Mouse (Mus musculus) neutrophil, adult 83 days (primary cell): ENCODE measurements around the gene Pum2. TPM values are rescaled to one million over a fixed set of nuclear protein-coding genes. Genes with fewer than 3 reads are reported as not detected.

Source experiments
- total RNA-seq, 2 experiments: library from RNA; stranded (reverse); gene quantifications; one replicate each; pipeline ENCODE4 v1.2.4; 2023

Pum2 gene
- 100 to 1,000 TPM; 170 to 171 TPM for total RNA-seq

DNA sequence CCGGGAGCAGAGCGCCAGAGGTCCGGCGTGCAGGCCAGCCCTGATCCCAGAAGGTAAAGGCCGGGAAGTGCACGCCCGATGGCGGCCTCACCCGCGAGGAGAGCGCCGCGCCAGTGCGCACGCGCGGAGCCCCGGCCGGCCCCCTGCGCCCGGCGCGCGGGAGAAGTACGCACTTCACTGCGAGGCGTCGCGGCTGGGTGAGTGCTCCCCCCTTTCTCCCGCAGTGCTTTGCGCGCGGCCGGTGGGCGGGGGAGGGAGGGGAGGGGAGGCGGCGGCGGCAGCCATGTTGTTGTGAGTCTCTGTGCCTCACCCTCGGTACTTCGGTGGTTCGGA, at the start of gene Pum2:
Pum2 (plus strand) TSS at position 161 of the 333 bp plus-strand sequence.

DNA sequence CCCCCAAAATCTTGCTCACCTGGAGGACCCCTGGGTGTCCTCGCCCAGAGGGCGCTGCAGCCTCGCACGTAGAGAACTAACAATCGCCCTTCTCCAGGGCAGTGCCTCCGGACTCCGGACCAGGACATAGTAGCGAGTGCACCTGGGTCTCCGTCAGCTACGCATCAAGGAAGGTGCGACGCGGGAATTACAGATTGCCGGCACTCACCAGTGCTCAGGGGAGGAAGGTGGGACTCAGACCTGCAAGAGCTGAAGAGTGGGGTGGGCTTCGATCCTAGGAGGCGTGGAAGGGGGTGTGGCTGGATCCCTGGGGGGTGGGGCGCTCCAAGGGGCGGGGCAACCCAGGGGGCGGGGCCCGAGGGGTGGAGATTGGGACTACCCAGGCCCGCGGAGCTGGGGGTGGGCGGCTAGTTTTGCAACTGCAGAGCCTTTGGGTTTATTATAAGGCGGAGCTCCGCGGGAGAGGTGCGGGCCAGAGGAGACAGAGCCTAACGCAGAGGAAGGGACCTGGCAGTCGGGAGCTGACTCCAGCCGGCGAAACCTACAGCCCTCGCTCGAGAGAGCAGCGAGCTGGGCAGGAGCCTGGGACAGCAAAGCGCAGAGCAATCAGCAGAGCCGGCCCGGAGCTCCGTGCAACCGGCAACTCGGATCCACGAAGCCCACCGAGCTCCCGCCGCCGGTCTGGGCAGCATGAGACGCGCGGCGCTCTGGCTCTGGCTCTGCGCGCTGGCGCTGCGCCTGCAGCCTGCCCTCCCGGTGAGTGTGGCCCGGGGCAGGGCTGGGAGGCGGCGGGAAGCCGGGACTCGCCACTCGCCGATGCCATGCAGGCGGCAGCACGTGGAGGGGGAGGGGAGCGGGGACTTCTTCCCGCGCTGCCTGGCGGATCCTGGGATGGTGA, 97.3 kb downstream of the Pum2 start, which contains the start of gene Sdc1:
Sdc1 (plus strand) TSS at position 378 of the 898 bp plus-strand sequence.

Other genes starting within 250 kb of the Pum2 start
- 1,000 to 10,000 TPM in 1 of 2 experiments, 100 to 1,000 TPM in 1; 955 to 1,489 TPM for gene Rhob, start 174.1 kb upstream of the Pum2 start, total RNA-seq
- gene Slc7a15, start 75.1 kb upstream of the Pum2 start, total RNA-seq, result not detected
- gene Sdc1, start 97.2 kb downstream of the Pum2 start, total RNA-seq, result 1 to 10 TPM in 1 of 2 experiments, under 1 TPM in 1; 0.62 to 1.2 TPM
- 10 to 100 TPM; 89.3 to 92.0 TPM for gene Laptm4a, start 247.5 kb downstream of the Pum2 start, total RNA-seq